Mouse (Mus musculus) embryonic facial prominence, embryonic 12.5 days (tissue): ENCODE measurements around the gene Tubg1. TPM values are rescaled to one million over a fixed set of nuclear protein-coding genes. Genes with fewer than 3 reads are reported as not detected.

Experiments
- microRNA-seq: library from miRNA; unstranded; fragments of <30 nt; microRNA quantifications from one replicate; pipeline ENCODE4, GENCODE M21; 2017
- polyA plus RNA-seq: library from polyadenylated mRNA; unstranded; fragments of >200 nt; fragmentation: Nextera tagmentation; extraction: Ambion mirVana; gene quantifications from 2 replicates; pipeline ENCODE4 v1.2.1, GENCODE M21; 2016

The Tubg1 gene
- polyA plus RNA-seq, 1 experiment from 2014 or later: 81.7 TPM

Small RNA genes lying within 50 kb of the gene (microRNA-seq; reads per million reads assigned to microRNA genes)
- gene Gm27626: not detected

Other genes with a start within 250 kb of the Tubg1 start
- gene Stat3, start 180.4 kb upstream of the Tubg1 start, polyA plus RNA-seq: 38.4 and 39.4 TPM in 2 replicates
- 68.4 and 69.6 TPM in 2 replicates for gene Cavin1, start 149.1 kb upstream of the Tubg1 start, polyA plus RNA-seq
- gene Atp6v0a1, start 110.5 kb upstream of the Tubg1 start, polyA plus RNA-seq: 32.8 and 33.7 TPM in 2 replicates
- 9.4 and 9.5 TPM in 2 replicates for gene Naglu, start 49.9 kb upstream of the Tubg1 start, polyA plus RNA-seq
- 0.15 TPM in 1 of 2 replicates, not detected in the other for gene Hsd17b1, start 41.5 kb upstream of the Tubg1 start, polyA plus RNA-seq
- 43.4 and 45.6 TPM in 2 replicates for gene Coasy, start 37.4 kb upstream of the Tubg1 start, polyA plus RNA-seq
- gene Mlx, start 32.7 kb upstream of the Tubg1 start, polyA plus RNA-seq: 37.8 and 42.8 TPM in 2 replicates
- 45.7 and 46.0 TPM in 2 replicates for gene Psmc3ip, start 24.5 kb upstream of the Tubg1 start, polyA plus RNA-seq
- gene Retreg3, start within 50 bp of the Tubg1 start, polyA plus RNA-seq: 17.0 and 18.6 TPM in 2 replicates
- 9.4 and 10.8 TPM in 2 replicates for gene Tubg2, start 36.0 kb downstream of the Tubg1 start, polyA plus RNA-seq
- 0.50 and 0.60 TPM in 2 replicates for gene Cntnap1, start 50.6 kb downstream of the Tubg1 start, polyA plus RNA-seq
- 10.3 and 11.9 TPM in 2 replicates for gene Plekhh3, start 51.4 kb downstream of the Tubg1 start, polyA plus RNA-seq
- 0.13 and 0.24 TPM in 2 replicates for gene Ccr10, start 55.5 kb downstream of the Tubg1 start, polyA plus RNA-seq
- 15.6 and 17.3 TPM in 2 replicates for gene Ezh1, start 106.5 kb downstream of the Tubg1 start, polyA plus RNA-seq
- gene Ramp2, start 126.1 kb downstream of the Tubg1 start, polyA plus RNA-seq: 80.2 and 86.9 TPM in 2 replicates
- gene Vps25, start 133.8 kb downstream of the Tubg1 start, polyA plus RNA-seq: 93.6 and 99.3 TPM in 2 replicates
- 7.7 and 8.0 TPM in 2 replicates for gene Wnk4, start 140.6 kb downstream of the Tubg1 start, polyA plus RNA-seq
- 1.4 and 2.0 TPM in 2 replicates for gene Cntd1, start 159.1 kb downstream of the Tubg1 start, polyA plus RNA-seq
- 201 and 209 TPM in 2 replicates for gene Coa3, start 159.2 kb downstream of the Tubg1 start, polyA plus RNA-seq
- 131 and 137 TPM in 2 replicates for gene Becn1, start 182.3 kb downstream of the Tubg1 start, polyA plus RNA-seq
- gene Psme3, start 196.3 kb downstream of the Tubg1 start, polyA plus RNA-seq: 163 and 172 TPM in 2 replicates
- 1.8 and 2.4 TPM in 2 replicates for gene Aoc2, start 205.1 kb downstream of the Tubg1 start, polyA plus RNA-seq
- gene Aoc3, start 210.7 kb downstream of the Tubg1 start, polyA plus RNA-seq: 0.04 TPM in 1 of 2 replicates, not detected in the other
- not detected in 2 replicates for gene G6pc, start 247.6 kb downstream of the Tubg1 start, polyA plus RNA-seq